Mouse (Mus musculus): ENCODE data around the gene AC109138.7. TPM values are rescaled to one million over a fixed set of nuclear protein-coding genes. Genes with fewer than 3 reads are reported as not detected.
A peak's percentile ranks its signal among the peaks of the same experiment; 100 is the strongest.

The AC109138.7 gene
- polyA plus RNA-seq, 1 experiment from 2014 or later: not detected

GRCm38 (mm10) chr19:4213524-4213974 is 608 bp upstream of the AC109138.7 start:
- peaks cover 20% of the 10 kb centered on the region for H3K4me1 ChIP-seq (ENCODE audit: control insufficient read depth, insufficient read depth, low read depth, low read length)
- no peak overlapping the region; the same call in 1 of the 2 replicates for H3K4me3 ChIP-seq (ENCODE audit: low read length)
- H3K9ac ChIP-seq (ENCODE audit: low read depth, low read length): no peak overlapping the region
- peak overlapping the region; percentile 92 for H3K4me2 ChIP-seq (ENCODE audit: low read length)
- H3K27ac ChIP-seq (ENCODE audit: low read depth, low read length): no peak overlapping the region
- WGBS: 9% methylated on average over 9 of the region's 9 CpGs
- no peak for ATAC-seq
- H3K27me3 ChIP-seq (replicated peaks; ENCODE audit: control insufficient read depth, insufficient read depth, low read length): peaks cover 28% of the 10 kb centered on the region
- H3K36me3 ChIP-seq (ENCODE audit: control insufficient read depth, insufficient read depth, low read length): no peaks in the 10 kb centered on the region
- H3K9me3 ChIP-seq (ENCODE audit: control insufficient read depth, low read length): no peaks in the 10 kb centered on the region

DNA sequence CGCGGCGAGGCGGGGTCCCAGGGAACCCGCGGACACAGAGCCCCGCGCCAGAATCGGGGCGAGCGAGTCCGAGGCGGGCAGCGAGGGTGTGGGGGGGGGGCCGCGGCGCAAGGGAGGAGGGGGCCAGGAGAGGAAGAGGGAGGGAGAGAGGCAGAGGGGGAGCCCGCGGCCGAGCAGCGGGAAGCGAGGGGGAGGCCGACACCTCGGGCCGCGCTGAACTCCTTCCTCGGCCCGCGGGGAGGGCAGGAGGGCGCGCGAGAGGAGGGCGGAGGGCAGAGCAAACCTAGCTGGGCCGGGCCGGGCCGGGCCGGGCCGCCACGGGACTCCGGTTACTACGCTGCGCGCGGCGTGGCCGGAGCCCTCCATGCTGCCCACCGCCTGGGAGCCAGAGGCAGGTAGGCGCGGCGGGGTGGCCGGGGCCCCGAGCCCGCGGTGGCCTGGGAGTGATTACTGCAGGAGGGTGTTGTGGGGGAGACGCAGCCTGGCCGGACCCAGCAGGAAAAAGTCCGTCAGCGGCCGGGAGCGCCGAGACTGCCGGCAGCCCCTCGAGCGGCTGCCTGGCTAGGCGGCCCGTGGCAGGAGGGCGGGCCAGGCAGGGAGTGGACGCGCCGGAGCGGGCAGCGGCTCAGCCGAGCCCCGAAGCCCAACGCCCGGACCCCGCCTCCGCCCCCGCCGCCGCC is 754 bp downstream of the AC109138.7 start:
- H3K27ac ChIP-seq (ENCODE audit: low read depth, low read length): peak overlapping the region; percentile 15; the same call in 1 of the 2 replicates
- H3K27me3 ChIP-seq (replicated peaks; ENCODE audit: control insufficient read depth, insufficient read depth, low read length): peaks cover 28% of the 10 kb centered on the region
- ATAC-seq: 0 out of 2 replicates have a peak, but pooled peaks have one; percentile 35

GRCm38 (mm10) chr19:4215451-4215840 is 1.3 kb downstream of the AC109138.7 start:
- Histone ChIP-seq H3K4me2 (ENCODE audit: low read length) (peak overlapping the region; percentile 92), H3K4me3 (ENCODE audit: low read length) (peak overlapping the region; percentile 54), H3K9ac (ENCODE audit: low read depth, low read length) (peak overlapping the region; percentile 73), H3K27ac (ENCODE audit: low read depth, low read length) (no peak overlapping the region), H3K36me3 (ENCODE audit: control insufficient read depth, insufficient read depth, low read length) (no peaks in the 10 kb centered on the region), H3K4me1 (ENCODE audit: control insufficient read depth, insufficient read depth, low read depth, low read length) (peaks cover 25% of the 10 kb centered on the region), H3K27me3 (replicated peaks; ENCODE audit: control insufficient read depth, insufficient read depth, low read length) (peaks cover 28% of the 10 kb centered on the region), H3K9me3 (ENCODE audit: control insufficient read depth, low read length) (no peaks in the 10 kb centered on the region)
- WGBS: 1% methylated on average over 16 of the region's 21 CpGs
- no peak for ATAC-seq

More for the DNA sequence above, 754 bp downstream of the AC109138.7 start:
- under 1% methylated on average over 14 of the region's 81 CpGs for WGBS
- peak overlapping the region; percentile 73 for H3K9ac ChIP-seq (ENCODE audit: low read depth, low read length)
- peak overlapping the region; percentile 54 for H3K4me3 ChIP-seq (ENCODE audit: low read length)
- H3K36me3 ChIP-seq (ENCODE audit: control insufficient read depth, insufficient read depth, low read length): no peaks in the 10 kb centered on the region
- H3K4me2 ChIP-seq (ENCODE audit: low read length): peak overlapping the region; percentile 92
- H3K9me3 ChIP-seq (ENCODE audit: control insufficient read depth, low read length): no peaks in the 10 kb centered on the region
- H3K4me1 ChIP-seq (ENCODE audit: control insufficient read depth, insufficient read depth, low read depth, low read length): peaks cover 20% of the 10 kb centered on the region

- Histone ChIP-seq H3K9me3 (ENCODE audit: control insufficient read depth, low read length) (no peaks in the 10 kb centered on the region), H3K4me3 (ENCODE audit: low read length) (no peak overlapping the region), H3K4me1 (ENCODE audit: control insufficient read depth, insufficient read depth, low read depth, low read length) (peaks cover 32% of the 10 kb centered on the region), H3K9ac (ENCODE audit: low read depth, low read length) (no peak overlapping the region), H3K27me3 (replicated peaks; ENCODE audit: control insufficient read depth, insufficient read depth, low read length) (peaks cover 28% of the 10 kb centered on the region), H3K4me2 (ENCODE audit: low read length) (peak overlapping the region; percentile 18; the same call in 1 of the 2 replicates), H3K36me3 (ENCODE audit: control insufficient read depth, insufficient read depth, low read length) (no peaks in the 10 kb centered on the region), H3K27ac (ENCODE audit: low read depth, low read length) (no peak overlapping the region)
- no peak for ATAC-seq
- 18% methylated on average over 14 of the region's 14 CpGs for WGBS
These were observed 2.0 kb downstream of the AC109138.7 start for GRCm38 (mm10) chr19:4216041-4216685.

DNA sequence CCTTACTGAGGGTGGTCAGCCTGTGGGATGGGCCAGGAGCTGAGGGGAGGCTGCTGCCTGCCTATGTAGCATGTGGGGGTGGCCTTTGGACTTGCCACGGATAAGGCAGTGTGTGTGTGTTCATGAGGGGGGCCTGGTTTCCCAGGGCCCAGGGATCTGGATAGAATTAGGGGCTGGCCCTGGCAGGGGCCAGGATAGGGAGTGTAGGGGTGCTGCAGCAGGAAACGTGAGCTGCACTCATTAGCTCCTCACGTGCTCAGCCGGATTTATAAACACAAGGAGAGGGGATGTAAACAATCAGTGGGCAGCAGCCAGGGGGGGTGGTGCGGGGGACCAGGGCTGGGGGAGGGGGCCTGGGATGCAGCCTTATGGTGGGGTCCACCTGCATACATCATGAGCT is 3.0 kb downstream of the AC109138.7 start:
- 22% methylated on average over 5 of the region's 5 CpGs for WGBS
- Histone ChIP-seq H3K36me3 (ENCODE audit: control insufficient read depth, insufficient read depth, low read length) (no peaks in the 10 kb centered on the region), H3K4me1 (ENCODE audit: control insufficient read depth, insufficient read depth, low read depth, low read length) (peaks cover 32% of the 10 kb centered on the region), H3K9ac (ENCODE audit: low read depth, low read length) (no peak overlapping the region), H3K27ac (ENCODE audit: low read depth, low read length) (no peak overlapping the region), H3K9me3 (ENCODE audit: control insufficient read depth, low read length) (no peaks in the 10 kb centered on the region), H3K4me3 (ENCODE audit: low read length) (no peak overlapping the region), H3K4me2 (ENCODE audit: low read length) (no peak overlapping the region), H3K27me3 (replicated peaks; ENCODE audit: control insufficient read depth, insufficient read depth, low read length) (peaks cover 21% of the 10 kb centered on the region)
- ATAC-seq: no peak

GRCm38 (mm10) chr19:4217855-4218254 is 3.7 kb downstream of the AC109138.7 start:
- no peaks in the 10 kb centered on the region for H3K36me3 ChIP-seq (ENCODE audit: control insufficient read depth, insufficient read depth, low read length)
- H3K9ac ChIP-seq (ENCODE audit: low read depth, low read length): no peak overlapping the region
- peaks cover 19% of the 10 kb centered on the region for H3K27me3 ChIP-seq (replicated peaks; ENCODE audit: control insufficient read depth, insufficient read depth, low read length)
- H3K27ac ChIP-seq (ENCODE audit: low read depth, low read length): no peak overlapping the region
- H3K4me1 ChIP-seq (ENCODE audit: control insufficient read depth, insufficient read depth, low read depth, low read length): peaks cover 36% of the 10 kb centered on the region
- no peak for ATAC-seq
- no peak overlapping the region for H3K4me2 ChIP-seq (ENCODE audit: low read length)
- no peaks in the 10 kb centered on the region for H3K9me3 ChIP-seq (ENCODE audit: control insufficient read depth, low read length)
- 46% methylated on average over 3 of the region's 3 CpGs for WGBS
- no peak overlapping the region for H3K4me3 ChIP-seq (ENCODE audit: low read length)

- Histone ChIP-seq H3K4me2 (ENCODE audit: low read length) (no peak overlapping the region), H3K4me3 (ENCODE audit: low read length) (no peak overlapping the region), H3K4me1 (ENCODE audit: control insufficient read depth, insufficient read depth, low read depth, low read length) (peaks cover 36% of the 10 kb centered on the region), H3K27ac (ENCODE audit: low read depth, low read length) (no peak overlapping the region), H3K36me3 (ENCODE audit: control insufficient read depth, insufficient read depth, low read length) (no peaks in the 10 kb centered on the region), H3K9me3 (ENCODE audit: control insufficient read depth, low read length) (no peaks in the 10 kb centered on the region), H3K27me3 (replicated peaks; ENCODE audit: control insufficient read depth, insufficient read depth, low read length) (peaks cover 18% of the 10 kb centered on the region), H3K9ac (ENCODE audit: low read depth, low read length) (no peak overlapping the region)
- ATAC-seq: no peak
- 95% methylated on average over 11 of the region's 11 CpGs for WGBS
These were observed 4.1 kb downstream of the AC109138.7 start for GRCm38 (mm10) chr19:4218293-4218692.

- H3K27me3 ChIP-seq (replicated peaks; ENCODE audit: control insufficient read depth, insufficient read depth, low read length): peaks cover 15% of the 10 kb centered on the region
These were observed 4.6 kb downstream of the AC109138.7 start for GRCm38 (mm10) chr19:4218784-4219183.

GRCm38 (mm10) chr19:4219943-4220342 is 5.8 kb downstream of the AC109138.7 start:
- peaks cover 24% of the 10 kb centered on the region for H3K4me1 ChIP-seq (ENCODE audit: control insufficient read depth, insufficient read depth, low read depth, low read length)
- ATAC-seq: no peak
- H3K27ac ChIP-seq (ENCODE audit: low read depth, low read length): no peak overlapping the region
- peaks cover 10% of the 10 kb centered on the region for H3K27me3 ChIP-seq (replicated peaks; ENCODE audit: control insufficient read depth, insufficient read depth, low read length)
- no peak overlapping the region for H3K9ac ChIP-seq (ENCODE audit: low read depth, low read length)
- WGBS: 71% methylated on average over 6 of the region's 6 CpGs
- H3K4me2 ChIP-seq (ENCODE audit: low read length): no peak overlapping the region
- no peak overlapping the region for H3K4me3 ChIP-seq (ENCODE audit: low read length)
- no peaks in the 10 kb centered on the region for H3K36me3 ChIP-seq (ENCODE audit: control insufficient read depth, insufficient read depth, low read length)
- H3K9me3 ChIP-seq (ENCODE audit: control insufficient read depth, low read length): no peaks in the 10 kb centered on the region

More at GRCm38 (mm10) chr19:4218784-4219183, 4.6 kb downstream of the AC109138.7 start:
- 81% methylated on average over 1 of the region's 1 CpGs for WGBS
- H3K36me3 ChIP-seq (ENCODE audit: control insufficient read depth, insufficient read depth, low read length): no peaks in the 10 kb centered on the region
- no peaks in the 10 kb centered on the region for H3K9me3 ChIP-seq (ENCODE audit: control insufficient read depth, low read length)
- H3K4me1 ChIP-seq (ENCODE audit: control insufficient read depth, insufficient read depth, low read depth, low read length): peaks cover 35% of the 10 kb centered on the region
- no peak for ATAC-seq
- no peak overlapping the region for H3K27ac ChIP-seq (ENCODE audit: low read depth, low read length)
- no peak overlapping the region for H3K4me3 ChIP-seq (ENCODE audit: low read length)
- H3K9ac ChIP-seq (ENCODE audit: low read depth, low read length): no peak overlapping the region
- H3K4me2 ChIP-seq (ENCODE audit: low read length): no peak overlapping the region
